Mouse (Mus musculus) cortical plate, adult 2 months (tissue): ENCODE data around the gene Ablim1.

Experiments used
- CTCF ChIP-seq: fragments of 200-500 bp; IDR thresholded peaks from 2 replicates; pipeline ENCODE4 v1.5.1; 2011; ENCODE audit warnings: mild to moderate bottlenecking, control low read depth, low read length; ENCODE audit not compliant: insufficient read depth; ENCODE audit errors: extremely low read depth
- POLR2A ChIP-seq: fragments of 200-500 bp; IDR thresholded peaks from 2 replicates; pipeline ENCODE4 v1.6.1; 2011; ENCODE audit warnings: mild to moderate bottlenecking, low read length, control low read depth; ENCODE audit not compliant: insufficient read depth; ENCODE audit errors: extremely low read depth

DNA sequence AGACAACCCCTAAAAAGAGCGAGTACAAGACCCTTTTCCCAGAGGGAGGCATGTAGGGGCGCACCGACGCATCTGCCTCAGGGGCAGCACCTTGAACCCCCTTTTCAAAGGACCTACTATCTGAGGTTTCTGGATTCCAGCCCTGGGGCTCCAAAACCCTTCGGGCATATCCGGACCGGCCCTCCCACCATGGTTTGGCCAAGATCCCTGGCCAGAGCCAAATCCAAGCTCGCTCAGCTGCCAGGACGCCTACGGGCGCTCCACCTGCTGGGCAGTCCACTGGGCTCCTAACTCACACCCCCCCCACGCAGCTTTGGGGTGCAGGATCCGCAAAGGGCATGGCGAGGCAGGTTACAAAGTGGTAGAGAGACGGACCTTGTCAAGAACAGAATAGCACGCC is 307.4 kb downstream of the Ablim1 start:
- no peak for TF ChIP-seq POLR2A
- TF ChIP-seq CTCF: no peak
